Mouse (Mus musculus): ENCODE results near the gene Ift80.

GRCm38 (mm10) chr3:68974639-68975532, 29.5 kb downstream of the Ift80 start:
- TF ChIP-seq CTCF (conservative IDR thresholded peaks at IDR 0.05; ENCODE audit: insufficient read depth, insufficient read length, low read depth, low read length) (no peak), POLR2A (IDR thresholded peaks at IDR 0.05; ENCODE audit: low read depth, low read length) (no peak)

Measured in kidney, adult 2 months (tissue).